Mouse (Mus musculus) CD8-positive naive resting alpha-beta T cell, adult 2 months (primary cell): ENCODE data around the gene Tm4sf1.

Source experiments
- DNase-seq, 2 experiments: peaks; one replicate each; pipeline ENCODE4 v3.0.0; 2022; ENCODE audit warnings: low read depth in 2 of 2, low spot score in 2 of 2

Tm4sf1 gene

GRCm38 (mm10) chr3:57301921-57302539, at the start of gene Tm4sf1:
Gene Tm4sf1, minus strand, starts transcription at chr3:57301988.
- DNase-seq = no peak

GRCm38 (mm10) chr3:57344811-57345210, 43.0 kb upstream of the Tm4sf1 start:
- no peak for DNase-seq

GRCm38 (mm10) chr3:57343837-57344607, 42.2 kb upstream of the Tm4sf1 start:
- DNase-seq = no peak

- DNase-seq = no peak
These were observed 41.2 kb upstream of the Tm4sf1 start for GRCm38 (mm10) chr3:57342976-57343375.

- DNase-seq = no peak
These were observed 39.5 kb upstream of the Tm4sf1 start for GRCm38 (mm10) chr3:57341321-57341720.

GRCm38 (mm10) chr3:57335080-57335815, 33.5 kb upstream of the Tm4sf1 start:
- DNase-seq = no peak

GRCm38 (mm10) chr3:57327941-57328340, 26.2 kb upstream of the Tm4sf1 start:
- DNase-seq = no peak

- no peak for DNase-seq
These were observed 5.3 kb upstream of the Tm4sf1 start for GRCm38 (mm10) chr3:57307076-57307475.

- DNase-seq = no peak
These were observed 3.8 kb upstream of the Tm4sf1 start for GRCm38 (mm10) chr3:57305564-57305963.

GRCm38 (mm10) chr3:57304484-57304883, 2.7 kb upstream of the Tm4sf1 start:
- no peak for DNase-seq

- no peak for DNase-seq
These were observed 2.3 kb upstream of the Tm4sf1 start for GRCm38 (mm10) chr3:57304050-57304449.

- no peak for DNase-seq
These were observed 1.7 kb upstream of the Tm4sf1 start for GRCm38 (mm10) chr3:57303486-57303885.

- DNase-seq = no peak
These were observed 1.1 kb upstream of the Tm4sf1 start for GRCm38 (mm10) chr3:57302886-57303285.

- no peak for DNase-seq
These were observed 422 bp downstream of the Tm4sf1 start for GRCm38 (mm10) chr3:57301366-57301765.

GRCm38 (mm10) chr3:57297991-57298390, 3.8 kb downstream of the Tm4sf1 start:
- DNase-seq = no peak

GRCm38 (mm10) chr3:57296574-57296973, 5.2 kb downstream of the Tm4sf1 start:
- no peak for DNase-seq

GRCm38 (mm10) chr3:57295631-57296030, 6.2 kb downstream of the Tm4sf1 start:
- DNase-seq = no peak

- DNase-seq = no peak
These were observed 6.9 kb downstream of the Tm4sf1 start for GRCm38 (mm10) chr3:57294742-57295525.

GRCm38 (mm10) chr3:57293925-57294324, 7.9 kb downstream of the Tm4sf1 start:
- DNase-seq = no peak

- DNase-seq = no peak
These were observed 9.0 kb downstream of the Tm4sf1 start for GRCm38 (mm10) chr3:57292826-57293225.

- no peak for DNase-seq
These were observed 12.8 kb downstream of the Tm4sf1 start for GRCm38 (mm10) chr3:57288944-57289491.
